Mouse (Mus musculus) intestine, postnatal 0 days (tissue): ENCODE measurements around the gene Anks1. TPM values are rescaled to one million over a fixed set of nuclear protein-coding genes. Genes with fewer than 3 reads are reported as not detected.

Experiments used
- ATAC-seq: fragments of 200-750 bp; cut with Nextera tagmentation; 2 replicates; pipeline ENCODE4 v1.8.0; 2017; ENCODE audit warnings: mild to moderate bottlenecking, moderate TSS enrichment, moderate library complexity
- H3K27ac ChIP-seq: fragments of 300-500 bp; sonication (generic); 2 replicates; pipeline ENCODE4 v1.5.1; 2014; ENCODE audit warnings: mild to moderate bottlenecking, low read depth, low read length, moderate library complexity
- H3K27me3 ChIP-seq: fragments of 300-500 bp; sonication (generic); replicated peaks from 2 replicates; pipeline ENCODE4 v1.6.1; 2014; ENCODE audit warnings: low read length, mixed read lengths; ENCODE audit not compliant: control insufficient read depth, insufficient read depth
- H3K36me3 ChIP-seq: fragments of 300-500 bp; sonication (generic); 2 replicates; pipeline ENCODE4 v1.6.1; 2014; ENCODE audit warnings: mild to moderate bottlenecking, moderate library complexity; ENCODE audit not compliant: control insufficient read depth, insufficient read depth
- H3K4me1 ChIP-seq: fragments of 300-500 bp; sonication (generic); replicated peaks from 2 replicates; pipeline ENCODE4 v1.6.1; 2014; ENCODE audit warnings: antibody characterized with exemption, low read length, mixed read lengths; ENCODE audit not compliant: control insufficient read depth, insufficient read depth
- H3K4me2 ChIP-seq: fragments of 300-500 bp; sonication (generic); replicated peaks from 2 replicates; pipeline ENCODE4 v1.6.1; 2014; ENCODE audit warnings: low read depth, mild to moderate bottlenecking, moderate library complexity
- H3K4me3 ChIP-seq: fragments of 300-500 bp; sonication (generic); 2 replicates; pipeline ENCODE4 v1.5.1; 2014; ENCODE audit warnings: low read depth, low read length
- H3K9ac ChIP-seq: fragments of 300-500 bp; sonication (generic); 2 replicates; pipeline ENCODE4 v1.6.1; 2014; ENCODE audit warnings: mild to moderate bottlenecking, low read depth, low read length
- H3K9me3 ChIP-seq: fragments of 300-500 bp; sonication (generic); 2 replicates; pipeline ENCODE4 v1.6.1; 2016; ENCODE audit warnings: mixed run types; ENCODE audit not compliant: control insufficient read depth
- CTCF ChIP-seq: sonication (generic); IDR thresholded peaks from 2 replicates; pipeline ENCODE4 v1.5.1; 2016; ENCODE audit warnings: low read depth, mild to moderate bottlenecking, control low read depth, antibody characterized with exemption, moderate library complexity
- WGBS: fragments of 180-500 bp; shearing (Covaris S2); extraction: QIAGEN DNeasy Blood & Tissue Kit; methylation state at CpG from one replicate; pipeline ENCODE4 v1.1.7; 2014; 5-methylcytosine and 5-hydroxymethylcytosine counted together
- polyA plus RNA-seq: library from polyadenylated mRNA; unstranded; fragments of >200 nt; fragmentation: Nextera tagmentation; extraction: Ambion mirVana; gene quantifications from 2 replicates; pipeline ENCODE4 v1.2.1, GENCODE M21; 2015

Gene Anks1
- polyA plus RNA-seq, 1 experiment from 2014 or later, result 10.0 TPM

DNA sequence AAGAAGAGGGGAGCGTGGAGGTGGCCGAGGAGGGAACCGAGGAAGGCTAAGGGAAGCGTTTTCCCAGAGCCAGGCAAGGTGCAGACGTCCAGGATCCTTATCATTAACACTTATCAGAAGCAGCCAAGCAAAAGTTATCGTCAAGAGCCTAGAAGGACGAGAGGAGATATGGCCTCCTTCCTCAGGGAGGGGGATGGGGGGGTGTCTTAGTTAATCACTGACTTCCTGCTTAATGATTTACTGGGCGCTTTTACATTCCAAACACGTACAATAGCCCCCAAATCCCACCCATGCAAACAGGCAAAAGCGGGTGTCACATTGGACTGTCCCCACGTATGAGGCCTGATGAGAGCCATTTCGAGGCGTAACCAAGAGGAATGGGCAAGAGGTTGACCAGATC lies 173.8 kb downstream of the Anks1 start:
- ATAC-seq, result no peak
- Histone ChIP-seq H3K27me3 (no peaks in the 10 kb centered on the region), H3K4me2 (peak overlapping the region; percentile 21; the same call in 1 of the 2 replicates)

DNA sequence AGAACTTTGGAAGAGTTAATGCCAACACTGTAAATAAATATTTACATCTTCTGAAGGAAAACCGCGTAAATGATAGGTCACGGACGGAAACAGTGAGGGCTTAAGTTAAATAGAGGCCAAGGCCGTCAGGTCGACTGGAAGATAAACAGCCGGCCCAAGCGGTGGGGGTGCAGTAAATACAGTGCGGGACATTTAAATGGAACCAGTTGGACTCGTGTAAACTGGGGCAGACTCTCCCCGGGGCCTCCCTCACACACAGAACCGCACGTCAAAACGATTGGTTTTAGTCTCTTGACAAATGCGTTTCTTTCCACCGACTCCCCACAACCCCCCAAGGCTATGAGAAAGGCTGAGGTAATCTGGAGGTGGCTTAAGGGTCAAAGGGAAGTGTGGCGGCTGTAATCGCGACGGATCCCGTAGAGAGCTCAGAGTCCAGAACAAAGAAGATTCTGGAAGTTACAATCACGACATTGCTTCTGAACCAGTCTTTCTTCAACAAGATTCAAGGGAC lies 175.3 kb downstream of the Anks1 start:
- 18% methylated on average over 22 of the region's 22 CpGs for WGBS
- no peak for TF ChIP-seq CTCF
- H3K9ac ChIP-seq, result 0 out of 2 replicates have a peak overlapping the region, but pooled peaks have one; percentile 31
- no peaks in the 10 kb centered on the region for H3K9me3 ChIP-seq
- no peaks in the 10 kb centered on the region for H3K36me3 ChIP-seq
- 0 out of 2 replicates have a peak overlapping the region, but pooled peaks have one; percentile 3 for H3K4me3 ChIP-seq
- ATAC-seq, result peak; percentile 31; the same call in 1 of the 2 replicates
- H3K27me3 ChIP-seq, result no peaks in the 10 kb centered on the region
- 0 out of 2 replicates have a peak, but pooled peaks cover 2% of the 10 kb centered on the region for H3K4me1 ChIP-seq
- H3K4me2 ChIP-seq, result peak overlapping the region; percentile 49
- H3K27ac ChIP-seq, result peak overlapping the region; percentile 50

More for the DNA sequence above, 173.8 kb downstream of the Anks1 start:
- Histone ChIP-seq H3K4me3 (no peak overlapping the region), H3K36me3 (no peaks in the 10 kb centered on the region), H3K9me3 (no peaks in the 10 kb centered on the region), H3K4me1 (0 out of 2 replicates have a peak, but pooled peaks cover 2% of the 10 kb centered on the region), H3K9ac (no peak overlapping the region), H3K27ac (no peak overlapping the region)
- WGBS, result 39% methylated on average over 13 of the region's 13 CpGs
- TF ChIP-seq CTCF, result no peak

DNA sequence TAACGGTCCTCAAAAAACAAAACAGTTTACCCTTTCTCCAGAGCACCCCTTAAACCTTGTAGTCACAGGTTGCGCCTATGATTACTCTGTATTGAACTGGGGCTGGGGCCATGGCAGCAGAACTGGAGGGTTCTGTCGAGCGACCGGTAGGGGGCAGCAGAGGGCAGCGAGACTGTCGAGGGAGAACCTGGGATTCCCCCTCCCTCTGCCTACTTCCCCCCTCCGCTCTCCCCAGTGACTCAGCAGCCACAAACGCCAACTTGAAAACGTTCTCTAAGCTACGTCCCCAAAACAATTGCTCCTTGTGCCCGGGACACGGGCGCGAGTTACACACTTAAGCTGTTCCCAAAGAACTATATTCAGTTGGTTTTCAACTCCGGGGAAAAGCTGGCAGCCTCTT lies 175.9 kb downstream of the Anks1 start:
- H3K9ac ChIP-seq, result peak overlapping the region; percentile 31; the same call in 1 of the 2 replicates
- 1% methylated on average over 16 of the region's 16 CpGs for WGBS
- 0 out of 2 replicates have a peak overlapping the region, but pooled peaks have one; percentile 3 for H3K4me3 ChIP-seq
- 0 out of 2 replicates have a peak, but pooled peaks cover 2% of the 10 kb centered on the region for H3K4me1 ChIP-seq
- peak; percentile 77 for ATAC-seq
- H3K27me3 ChIP-seq, result no peaks in the 10 kb centered on the region
- no peaks in the 10 kb centered on the region for H3K9me3 ChIP-seq
- peak overlapping the region; percentile 49 for H3K4me2 ChIP-seq
- H3K36me3 ChIP-seq, result no peaks in the 10 kb centered on the region
- TF ChIP-seq CTCF, result peak; percentile 98
- peak overlapping the region; percentile 50; the same call in 1 of the 2 replicates for H3K27ac ChIP-seq

DNA sequence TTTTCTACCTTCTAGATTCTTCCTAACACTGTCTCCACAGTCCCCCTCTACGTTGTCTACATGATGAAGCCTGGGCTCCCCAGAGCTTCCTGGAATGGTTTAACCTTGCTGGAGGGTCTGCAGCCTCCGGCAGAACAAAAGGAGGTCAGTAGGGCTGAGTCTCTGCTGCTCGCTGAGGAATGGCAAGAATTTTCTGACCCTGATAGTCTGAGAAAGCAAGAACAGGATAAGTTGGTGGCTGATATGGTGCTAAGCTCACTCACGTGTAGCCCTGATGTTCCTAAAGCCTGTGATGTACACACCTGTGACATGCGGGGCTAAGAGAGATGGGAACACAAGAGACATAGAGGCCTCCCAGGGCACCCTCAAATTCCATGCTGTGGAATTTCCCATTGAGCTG lies 178.3 kb downstream of the Anks1 start:
- H3K9ac ChIP-seq, result no peak overlapping the region
- no peak overlapping the region for H3K27ac ChIP-seq
- H3K4me2 ChIP-seq, result no peak overlapping the region
- H3K9me3 ChIP-seq, result 0 out of 2 replicates have a peak, but pooled peaks cover 2% of the 10 kb centered on the region
- H3K36me3 ChIP-seq, result no peaks in the 10 kb centered on the region
- 41% methylated on average over 5 of the region's 5 CpGs for WGBS
- no peaks in the 10 kb centered on the region for H3K27me3 ChIP-seq
- no peaks in the 10 kb centered on the region for H3K4me1 ChIP-seq
- ATAC-seq, result no peak
- no peak for TF ChIP-seq CTCF
- H3K4me3 ChIP-seq, result no peak overlapping the region

- TF ChIP-seq CTCF, result no peak
- no peaks in the 10 kb centered on the region for H3K27me3 ChIP-seq
- no peak for ATAC-seq
- WGBS, result 93% methylated on average over 6 of the region's 6 CpGs
- no peak overlapping the region for H3K9ac ChIP-seq
- no peak overlapping the region for H3K4me2 ChIP-seq
- 0 out of 2 replicates have a peak, but pooled peaks cover 2% of the 10 kb centered on the region for H3K9me3 ChIP-seq
- H3K27ac ChIP-seq, result no peak overlapping the region
- no peaks in the 10 kb centered on the region for H3K36me3 ChIP-seq
- H3K4me1 ChIP-seq, result no peaks in the 10 kb centered on the region
- no peak overlapping the region for H3K4me3 ChIP-seq
Measured at GRCm38 (mm10) chr17:28088718-28089117, 179.6 kb downstream of the Anks1 start.

- TF ChIP-seq CTCF, result peak; percentile 46
- H3K4me1 ChIP-seq, result no peaks in the 10 kb centered on the region
- no peak overlapping the region for H3K9ac ChIP-seq
- 92% methylated on average over 2 of the region's 2 CpGs for WGBS
- H3K4me3 ChIP-seq, result no peak overlapping the region
- H3K9me3 ChIP-seq, result 0 out of 2 replicates have a peak, but pooled peaks cover 2% of the 10 kb centered on the region
- ATAC-seq, result no peak
- no peak overlapping the region for H3K4me2 ChIP-seq
- no peak overlapping the region for H3K27ac ChIP-seq
- no peaks in the 10 kb centered on the region for H3K27me3 ChIP-seq
- no peaks in the 10 kb centered on the region for H3K36me3 ChIP-seq
Measured at GRCm38 (mm10) chr17:28092297-28092696, 183.2 kb downstream of the Anks1 start.
